In the genomic region with DNA sequence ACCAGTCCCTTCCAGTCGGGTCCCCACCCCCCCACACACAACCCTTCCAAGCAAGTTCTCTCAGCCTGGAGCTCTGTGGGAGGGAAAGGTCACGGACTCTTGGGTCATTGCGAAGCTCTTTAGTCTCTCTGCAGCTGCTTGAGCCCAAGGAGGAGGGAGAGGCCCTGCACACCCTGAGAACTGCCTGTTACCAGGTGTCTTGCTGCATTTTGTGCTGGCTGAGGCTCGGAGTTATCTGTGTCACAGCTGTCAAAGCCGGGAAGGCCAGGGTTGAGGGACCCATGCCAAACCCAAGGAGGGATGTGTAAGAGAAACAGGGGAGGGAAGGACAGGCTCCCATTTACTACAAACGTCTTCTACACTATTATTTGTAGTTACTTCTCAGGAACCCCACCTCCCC, we compare ENCODE assay signal across 18 mouse cellular contexts.
DNase-seq lines count a peak whose midpoint lies in the region; ATAC-seq and TF ChIP-seq lines count a peak whose summit lies in the region.
"Had no signal": no experiment of that assay in that cellular context is flagged by ENCODE, and none has a peak within 500 bp of the region (broad histone marks: within the 10 kb centered on the region; RNA-seq: fewer than 3 reads in every experiment).

No protein-coding gene starts in this region.

- no peak overlapping the region for H3K4me2 ChIP-seq in heart, postnatal 0 days (ENCODE audit: low read depth, low read length)
- H3K4me2 ChIP-seq in heart, embryonic 11.5 days = no peak overlapping the region
- no peak overlapping the region for H3K4me2 ChIP-seq in liver, postnatal 0 days (ENCODE audit: low read depth, low read length)
- H3K4me2 ChIP-seq: liver, embryonic 13.5 days; midbrain, embryonic 15.5 days had no signal

- WGBS in heart, postnatal 0 days = 43% methylated on average over 6 of the region's 6 CpGs
- WGBS in heart, embryonic 11.5 days (ENCODE audit: insufficient replicate concordance) = 50% methylated on average over 6 of the region's 6 CpGs
- WGBS in liver, postnatal 0 days (ENCODE audit: insufficient replicate concordance) = 65% methylated on average over 6 of the region's 6 CpGs

- TF ChIP-seq CTCF in heart, postnatal 0 days (IDR thresholded peaks at IDR 0.05; ENCODE audit: low read depth) = no peak
- no peak for TF ChIP-seq CTCF in liver, postnatal 0 days (IDR thresholded peaks at IDR 0.05; ENCODE audit: low read depth)

- no peak for TF ChIP-seq EP300 in heart, postnatal 0 days (IDR thresholded peaks at IDR 0.05; ENCODE audit: low read depth)
- no peak for TF ChIP-seq EP300 in liver, postnatal 0 days (IDR thresholded peaks at IDR 0.05; ENCODE audit: low read depth)

- no peak overlapping the region for H3K9ac ChIP-seq in heart, postnatal 0 days (replicated peaks; ENCODE audit: low read depth, low read length)
- H3K9ac ChIP-seq in heart, embryonic 11.5 days (ENCODE audit: low read depth, low read length) = no peak overlapping the region
- no peak overlapping the region for H3K9ac ChIP-seq in liver, postnatal 0 days (replicated peaks)
- H3K9ac ChIP-seq: liver, embryonic 13.5 days; midbrain, embryonic 15.5 days had no signal

- H3K27ac ChIP-seq in heart, postnatal 0 days (ENCODE audit: low read depth) = no peak overlapping the region
- H3K27ac ChIP-seq in heart, embryonic 11.5 days (ENCODE audit: low read depth, low read length) = no peak overlapping the region
- no peak overlapping the region for H3K27ac ChIP-seq in liver, postnatal 0 days (ENCODE audit: low read depth)
- H3K27ac ChIP-seq: hindbrain, postnatal 0 days; liver, embryonic 13.5 days; macrophage; midbrain, embryonic 15.5 days had no signal

- H3K36me3 ChIP-seq in heart, postnatal 0 days (replicated peaks; ENCODE audit: control insufficient read depth, insufficient read depth, low read length) = no peaks in the 10 kb centered on the region
- H3K36me3 ChIP-seq in heart, embryonic 11.5 days (ENCODE audit: control insufficient read depth, insufficient read depth, low read length) = no peaks in the 10 kb centered on the region
- H3K36me3 ChIP-seq in liver, postnatal 0 days (replicated peaks; ENCODE audit: insufficient read depth, low read length) = no peaks in the 10 kb centered on the region
- H3K36me3 ChIP-seq: G1E; liver, embryonic 13.5 days; midbrain, embryonic 15.5 days had no signal

- no peak for DNase-seq in heart, postnatal 0 days (ENCODE audit: low spot score)
- DNase-seq in R1 (ENCODE audit: low read depth, low spot score) = peak; percentile 10
- peak; percentile 54 for DNase-seq in adrenal gland, postnatal 10 days
- DNase-seq in mesoderm, embryonic 11.5 days (ENCODE audit: low read depth, low spot score) = peak; percentile 51
- DNase-seq in liver, postnatal 0 days = no peak
- DNase-seq: cerebellum, adult 18-20 months; kidney, adult 18-20 months; layer of hippocampus, postnatal 36 days; left cerebral cortex, postnatal 4 days; liver, embryonic 13.5 days; right cerebral cortex, postnatal 25 days had no signal

- 0 out of 2 replicates have a peak, but pooled peaks have one; percentile 8 for ATAC-seq in heart, postnatal 0 days (ENCODE audit: insufficient read depth, low read depth)
- ATAC-seq in heart, embryonic 11.5 days (replicated peaks; ENCODE audit: insufficient number of reproducible peaks, low FRiP score, low TSS enrichment) = no peak
- no peak for ATAC-seq in liver, postnatal 0 days
- ATAC-seq in activated CD4-positive, CD25-positive, alpha-beta regulatory T cell, adult 4 months = no peak
- ATAC-seq: forebrain, embryonic 16.5 days; hindbrain, postnatal 0 days; midbrain, embryonic 15.5 days had no signal

- no peaks in the 10 kb centered on the region for H3K27me3 ChIP-seq in heart, postnatal 0 days (ENCODE audit: control insufficient read depth, insufficient read depth, low read length)
- H3K27me3 ChIP-seq in heart, embryonic 11.5 days (ENCODE audit: control insufficient read depth, insufficient read depth, low read length) = no peaks in the 10 kb centered on the region
- no peaks in the 10 kb centered on the region for H3K27me3 ChIP-seq in liver, postnatal 0 days (ENCODE audit: insufficient read depth, low read length)
- H3K27me3 ChIP-seq: liver, embryonic 13.5 days; midbrain, embryonic 15.5 days had no signal

- no peak overlapping the region for H3K4me3 ChIP-seq in heart, postnatal 0 days (ENCODE audit: low read depth, low read length)
- H3K4me3 ChIP-seq in heart, embryonic 11.5 days (ENCODE audit: low read depth, low read length) = no peak overlapping the region
- no peak overlapping the region for H3K4me3 ChIP-seq in liver, postnatal 0 days (ENCODE audit: low read depth, low read length)
- H3K4me3 ChIP-seq: liver, embryonic 13.5 days; midbrain, embryonic 15.5 days had no signal

- H3K9me3 ChIP-seq in heart, postnatal 0 days (replicated peaks; ENCODE audit: control insufficient read depth, low read length) = no peaks in the 10 kb centered on the region
- no peaks in the 10 kb centered on the region for H3K9me3 ChIP-seq in heart, embryonic 11.5 days (replicated peaks; ENCODE audit: control insufficient read depth, low read length)
- no peaks in the 10 kb centered on the region for H3K9me3 ChIP-seq in liver, postnatal 0 days (ENCODE audit: low read length)
- H3K9me3 ChIP-seq: G1E; liver, embryonic 13.5 days; midbrain, embryonic 15.5 days had no signal

- no peaks in the 10 kb centered on the region for H3K4me1 ChIP-seq in heart, postnatal 0 days (ENCODE audit: control insufficient read depth, insufficient read depth)
- 0 out of 2 replicates have a peak, but pooled peaks cover 3% of the 10 kb centered on the region for H3K4me1 ChIP-seq in heart, embryonic 11.5 days (ENCODE audit: control insufficient read depth, insufficient read depth, low read length)
- H3K4me1 ChIP-seq in liver, postnatal 0 days (ENCODE audit: insufficient read depth) = no peaks in the 10 kb centered on the region
- H3K4me1 ChIP-seq: liver, embryonic 13.5 days; midbrain, embryonic 15.5 days had no signal

Comparison
In these comparisons a context has a peak if more than half of its experiments do, and no peak if none do; other contexts are left out.
1. DNase-seq: peak in R1 (single experiment), adrenal gland, postnatal 10 days (single experiment) and mesoderm, embryonic 11.5 days (single experiment); none in heart, postnatal 0 days (single experiment) and liver, postnatal 0 days (single experiment).